Mouse (Mus musculus) testis, adult 10 weeks (tissue): ENCODE measurements around the gene Klf5. TPM values are rescaled to one million over a fixed set of nuclear protein-coding genes. Genes with fewer than 3 reads are reported as not detected.

Experiments
- polyA plus RNA-seq: library from polyadenylated mRNA; stranded (reverse); fragments of 350-450 nt; fragmentation: Illumina TruSeq; extraction: RNeasy Lipid Tissue Mini Kit (QIAGEN cat#74804); gene quantifications from one replicate; pipeline ENCODE4 v1.2.3, GENCODE M21; 2014; ENCODE audit warnings: low read depth, low replicate concordance

Gene Klf5
- polyA plus RNA-seq, result 6.6 TPM

DNA sequence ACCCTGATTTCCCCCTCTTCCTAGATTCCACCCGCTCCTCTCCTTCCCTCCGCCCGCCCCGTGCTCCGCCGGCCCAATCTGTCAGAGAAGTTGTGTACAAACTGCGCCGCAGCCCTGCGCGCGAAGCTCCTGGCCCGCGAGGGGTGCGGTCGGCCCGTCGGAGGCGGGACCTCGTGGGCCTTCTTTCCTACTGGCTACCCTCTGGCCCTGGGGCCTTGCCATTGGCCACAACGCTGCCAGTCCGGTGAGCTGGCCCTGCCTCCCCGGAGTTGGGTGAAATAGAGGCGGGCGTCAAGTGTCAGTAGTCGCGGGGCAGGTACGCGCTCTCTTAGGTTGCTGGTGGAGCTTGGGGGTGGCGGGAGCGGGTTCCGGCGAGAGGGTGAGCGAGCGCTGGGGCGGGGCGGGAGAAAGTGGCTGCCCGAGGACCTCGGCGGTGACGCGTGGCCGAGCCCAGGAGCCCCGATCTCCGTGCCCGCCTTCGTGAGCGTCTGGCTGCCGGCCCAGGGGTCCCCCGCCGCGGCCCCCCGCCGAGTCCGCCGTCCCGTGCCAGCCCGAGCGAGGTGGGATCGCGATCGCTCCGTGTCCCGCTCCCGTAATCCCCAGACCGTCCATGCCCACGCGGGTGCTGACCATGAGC lies at the start of gene Klf5:
Gene Klf5, plus strand, starts transcription at position 307 of the 637 bp plus-strand sequence.

Other genes starting within 250 kb of the Klf5 start
- gene Pibf1, start 199.3 kb upstream of the Klf5 start, polyA plus RNA-seq, result 109 TPM
- gene Dis3, start 198.9 kb upstream of the Klf5 start, polyA plus RNA-seq, result 145 TPM